Mouse (Mus musculus): ENCODE data around the gene Tspan14. TPM values are rescaled to one million over a fixed set of nuclear protein-coding genes. Genes with fewer than 3 reads are reported as not detected.

The Tspan14 gene
- total RNA-seq, 1 experiment from 2014 or later = 31.1 TPM

DNA sequence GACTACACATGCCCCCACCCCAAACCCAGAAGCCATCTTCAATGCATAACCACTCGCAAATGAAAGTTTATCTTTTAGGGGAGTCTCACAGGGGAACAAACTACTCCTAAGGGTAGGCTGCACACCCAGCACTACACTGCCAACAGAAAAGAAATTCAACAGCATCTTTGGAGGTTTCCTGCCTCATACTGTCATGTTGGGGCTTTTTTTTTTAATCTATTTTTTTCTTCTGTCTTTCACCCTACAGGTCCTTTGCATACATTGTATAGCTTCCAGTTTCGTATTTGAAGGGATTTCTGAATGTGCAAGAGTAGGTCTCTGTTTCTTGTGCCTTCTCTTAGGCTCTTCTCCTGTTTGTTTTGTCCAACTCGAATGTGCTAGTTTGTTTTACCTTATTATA is 14.3 kb downstream of the Tspan14 start:
- no peak for DNase-seq

DNA sequence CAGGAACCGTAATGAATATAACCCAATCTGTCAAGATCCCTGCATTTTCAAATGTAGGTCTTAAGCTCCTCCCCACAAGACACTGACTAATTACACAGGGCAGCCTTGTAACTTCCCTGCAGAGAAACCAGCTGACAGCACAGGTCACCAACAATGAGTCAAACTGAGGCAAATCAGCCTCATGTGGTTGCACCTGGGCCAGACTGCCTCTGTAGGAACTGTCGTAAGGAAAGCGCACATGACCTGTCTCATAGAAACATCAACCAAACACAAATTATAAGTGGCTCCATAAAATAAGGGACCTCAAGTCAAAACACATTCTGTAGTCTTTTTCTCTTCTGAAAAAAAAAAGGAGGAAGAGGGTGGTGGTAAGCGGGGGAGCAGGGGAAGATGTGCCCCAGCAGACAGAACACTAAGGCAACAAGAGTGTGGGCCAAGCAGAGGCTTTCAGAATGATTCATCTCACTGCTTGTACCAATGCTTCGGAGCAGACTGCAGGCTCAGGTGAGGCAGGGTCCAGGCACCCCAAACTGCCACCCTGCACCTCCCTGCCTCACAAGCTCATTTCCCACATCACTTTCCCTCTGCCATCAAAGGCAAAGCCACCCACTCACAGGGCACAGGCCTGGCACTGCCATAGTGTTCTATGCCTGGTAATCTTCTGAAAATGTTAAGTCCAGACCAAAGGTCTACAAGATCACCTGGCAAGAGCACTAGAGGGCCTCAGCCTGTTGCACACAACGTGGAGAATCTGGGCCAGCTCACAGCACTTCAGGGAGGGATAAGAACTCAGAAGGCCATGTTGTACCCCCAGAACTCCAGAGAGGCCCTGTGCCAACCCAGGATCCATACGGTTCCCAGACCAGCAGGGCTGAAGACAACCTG is 16.6 kb downstream of the Tspan14 start:
- DNase-seq = no peak

DNA sequence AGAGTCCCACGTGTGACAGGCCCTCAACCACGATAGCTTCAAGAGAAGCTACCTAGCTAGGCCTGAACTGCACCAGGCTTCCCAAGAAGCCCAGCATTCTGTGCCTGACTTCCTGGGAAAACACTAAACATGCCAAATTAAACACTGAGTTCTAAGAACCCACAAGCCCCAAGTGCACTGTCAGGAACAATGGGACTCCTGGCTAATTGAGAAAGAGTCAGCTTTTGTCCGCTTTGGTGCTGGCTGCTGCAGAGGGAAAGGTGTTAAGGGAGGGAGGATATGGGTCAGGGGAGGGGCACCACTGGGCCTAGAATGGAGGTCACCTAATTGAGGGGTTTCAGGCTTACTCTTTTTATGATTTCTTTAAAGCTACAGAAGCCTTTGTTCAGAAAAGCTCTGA is 17.6 kb downstream of the Tspan14 start:
- DNase-seq = no peak

DNA sequence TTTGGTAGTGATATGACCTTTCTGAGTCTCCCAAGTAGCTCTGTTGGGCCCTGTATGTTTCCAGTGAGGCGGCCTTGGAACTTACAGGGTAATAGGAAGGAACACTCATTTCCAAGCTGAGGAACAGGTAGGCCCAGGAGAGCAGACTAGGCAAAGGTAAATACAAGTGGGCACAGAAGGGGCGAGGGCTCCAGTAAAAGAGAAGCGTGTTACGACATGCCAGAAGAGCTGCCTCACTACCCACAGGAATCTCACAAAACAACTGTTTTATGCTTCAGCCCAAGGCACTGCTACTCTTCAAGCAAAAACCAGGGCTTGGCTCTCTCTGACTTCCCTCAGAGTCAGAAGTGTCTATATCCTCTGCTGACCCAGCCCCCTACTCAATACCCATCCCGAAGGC is 18.1 kb downstream of the Tspan14 start:
- no peak for DNase-seq

DNA sequence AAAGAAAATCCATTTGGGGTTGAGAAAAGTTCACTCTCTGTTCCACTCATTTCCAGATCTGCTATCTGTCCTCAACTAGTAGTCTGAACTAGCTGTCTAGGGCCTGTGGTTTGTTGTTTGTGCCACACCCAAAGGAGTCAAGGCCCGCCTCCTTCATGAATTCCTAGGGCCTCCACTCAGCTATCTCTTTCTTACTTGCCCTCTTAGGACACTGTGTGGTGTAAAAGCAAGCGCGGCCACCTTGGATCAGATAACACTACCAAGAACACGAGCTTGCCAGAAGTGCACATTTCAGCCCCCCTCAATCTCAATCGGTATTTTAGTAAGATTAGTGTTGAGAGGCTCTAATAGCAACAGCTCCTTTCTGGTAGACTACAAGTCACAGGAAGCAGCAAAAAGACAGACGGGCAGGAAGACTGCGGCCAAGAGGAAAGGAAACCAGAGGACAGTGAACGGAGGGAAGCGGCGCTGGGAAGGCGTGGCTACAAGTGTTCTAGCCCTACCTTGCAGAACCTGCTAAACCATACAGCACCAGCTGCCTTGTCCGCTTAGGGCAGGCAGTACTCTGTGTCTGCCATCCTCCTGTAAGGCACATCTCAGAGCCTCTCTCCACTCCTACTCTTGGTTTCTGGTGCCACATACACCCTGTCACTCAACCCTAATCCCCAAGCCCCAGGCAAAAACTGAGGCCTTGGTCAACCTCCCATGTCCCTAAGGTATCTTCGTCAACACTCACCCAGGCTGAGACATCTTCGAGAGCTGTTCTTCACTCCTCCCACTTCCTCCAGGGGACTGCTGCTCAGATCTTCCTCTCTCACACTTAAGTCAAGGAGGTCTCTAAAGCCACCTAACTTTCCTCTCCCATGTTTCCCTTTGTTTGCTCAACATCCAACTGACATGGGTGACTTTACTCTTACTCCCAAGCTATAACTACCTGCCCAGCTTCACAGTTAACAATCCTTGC is 18.9 kb downstream of the Tspan14 start:
- DNase-seq = no peak

DNA sequence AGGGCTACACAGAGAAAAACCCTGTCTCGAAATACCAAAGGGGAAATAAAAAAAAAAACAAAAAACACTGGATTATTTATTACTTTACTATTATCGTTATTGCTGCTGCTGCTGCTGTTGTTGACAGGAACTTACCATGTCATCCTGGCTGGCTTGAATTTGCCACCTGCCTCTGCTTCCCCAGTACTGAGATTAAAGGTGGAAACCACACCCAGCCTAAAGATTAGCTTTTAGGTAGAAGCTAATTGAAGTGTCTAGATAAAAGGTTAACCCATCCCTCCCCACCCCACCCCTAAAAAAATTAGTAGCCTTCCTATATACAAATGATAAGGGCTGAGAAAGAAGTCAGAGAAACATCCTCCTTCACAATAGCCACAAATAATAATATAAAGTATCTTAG is 22.8 kb downstream of the Tspan14 start:
- DNase-seq = no peak

DNA sequence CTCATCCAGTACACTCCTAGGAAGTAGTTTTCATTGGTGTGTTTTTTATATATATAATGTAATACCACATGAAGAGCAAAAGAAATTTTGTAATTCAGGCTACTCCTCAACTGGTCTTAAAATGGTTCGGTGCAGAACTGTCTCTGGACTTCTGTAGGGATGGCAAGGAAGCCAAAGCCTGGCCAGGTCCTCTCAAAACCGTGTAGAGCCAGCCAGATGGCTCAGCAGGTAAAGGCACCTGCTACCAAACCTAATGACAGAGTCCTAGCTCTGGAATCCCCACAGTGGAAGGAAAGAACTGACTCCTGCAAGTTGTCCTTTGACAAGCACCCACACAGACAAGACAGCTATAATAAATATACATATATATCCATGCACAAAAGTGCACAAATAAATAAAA is 24.2 kb downstream of the Tspan14 start:
- DNase-seq = no peak

DNA sequence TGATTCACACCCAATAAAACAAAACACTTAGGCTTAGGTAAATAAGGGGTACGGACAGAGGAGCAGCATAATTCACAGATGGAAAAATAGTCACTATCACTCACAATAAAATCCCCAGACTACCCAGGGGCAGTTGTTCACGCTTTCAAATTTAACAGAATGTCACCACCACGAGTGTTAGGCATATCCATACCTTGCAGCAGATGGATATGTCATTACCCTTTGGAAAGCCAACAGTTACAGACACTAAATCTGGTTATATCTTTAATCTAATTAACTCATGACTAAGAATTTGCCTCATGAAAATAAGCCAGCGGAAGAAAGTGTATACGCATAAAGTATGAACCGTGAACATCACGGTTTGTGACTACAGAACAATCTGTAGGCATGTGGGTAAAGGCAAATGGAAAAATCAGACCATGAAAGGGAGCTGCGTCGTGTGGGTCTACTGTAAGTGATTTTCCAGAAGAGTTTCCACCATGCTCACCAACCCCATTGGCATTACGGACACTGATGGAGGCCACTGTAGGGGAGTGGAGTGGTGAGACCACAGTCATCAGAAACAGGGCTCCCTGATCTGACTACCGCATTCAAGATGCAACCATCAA is 28.1 kb downstream of the Tspan14 start:
- DNase-seq = no peak

DNA sequence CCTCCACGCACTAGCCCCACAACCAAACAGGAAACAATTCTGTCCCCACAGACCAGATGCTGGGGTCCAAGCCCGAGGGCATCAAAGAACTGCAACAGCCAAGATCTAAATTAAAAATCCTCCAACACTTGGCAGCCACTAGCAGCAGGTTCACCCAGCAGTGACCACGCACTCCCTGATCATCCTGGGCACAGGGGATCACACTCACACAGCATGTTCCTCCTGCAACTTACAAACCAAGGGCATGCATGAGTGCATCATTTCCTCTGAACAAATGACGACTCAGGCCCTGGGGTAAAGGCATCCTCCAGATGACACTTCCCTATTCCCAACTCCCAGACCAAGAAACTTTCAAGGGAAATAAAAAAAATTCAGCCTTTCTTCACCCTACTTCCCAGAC is 29.6 kb downstream of the Tspan14 start:
- no peak for DNase-seq

DNA sequence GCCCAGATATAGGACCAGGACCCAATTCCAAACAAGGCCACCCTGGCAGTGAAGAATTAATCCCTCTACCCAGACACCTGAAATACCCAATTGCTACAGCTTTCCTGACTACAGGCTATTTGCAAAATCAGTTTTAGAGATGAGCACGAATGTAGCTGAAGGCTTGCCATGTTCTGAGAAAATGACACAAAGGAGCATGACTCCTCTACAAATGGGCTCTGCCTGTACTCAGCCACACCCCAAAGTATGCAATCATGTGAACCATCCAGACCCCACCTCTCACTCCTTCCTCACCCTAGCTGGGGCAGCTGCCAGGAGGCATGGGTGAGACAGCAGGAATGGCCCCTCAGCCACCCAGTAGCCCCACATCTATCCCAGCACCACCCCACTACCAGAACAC is 31.1 kb downstream of the Tspan14 start:
- DNase-seq = no peak

DNA sequence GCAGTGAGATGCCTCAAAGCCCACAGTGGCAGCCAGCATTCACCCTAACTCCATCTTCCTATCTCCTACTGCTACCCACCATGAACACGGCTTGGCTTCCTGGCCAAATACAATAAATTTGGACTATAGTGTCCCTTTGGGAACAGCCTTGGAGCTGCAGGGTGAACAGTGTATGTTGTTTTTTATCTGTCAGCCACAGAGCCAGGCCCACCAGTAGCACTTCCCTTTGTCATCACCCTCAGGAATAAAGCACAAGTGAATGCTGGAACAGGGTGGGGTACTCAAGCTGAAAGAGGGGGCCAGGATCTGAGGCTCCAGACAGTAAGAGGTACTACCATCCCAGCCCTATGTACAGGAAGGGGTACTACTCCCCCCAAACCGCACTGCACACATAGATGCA is 31.6 kb downstream of the Tspan14 start:
- DNase-seq = no peak

DNA sequence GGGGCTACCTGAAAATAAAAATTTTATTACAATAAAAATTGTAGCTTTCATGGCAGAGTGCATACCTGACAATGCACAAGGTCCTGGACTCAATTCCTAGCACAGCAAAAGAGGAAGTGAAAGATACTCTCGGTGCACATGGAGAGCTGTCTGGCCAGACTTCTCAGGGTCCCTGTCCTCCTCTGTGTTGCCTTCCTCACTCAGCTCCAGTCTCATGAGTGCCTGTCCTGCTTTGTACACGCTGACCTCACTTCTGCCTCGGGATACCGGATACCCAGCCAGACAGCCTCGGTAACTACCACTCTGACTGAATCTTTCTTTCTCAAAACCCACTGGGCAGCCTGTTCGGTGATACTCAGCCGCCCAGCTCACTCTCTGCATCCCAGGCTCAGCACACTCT is 33.3 kb downstream of the Tspan14 start:
- DNase-seq = no peak

DNA sequence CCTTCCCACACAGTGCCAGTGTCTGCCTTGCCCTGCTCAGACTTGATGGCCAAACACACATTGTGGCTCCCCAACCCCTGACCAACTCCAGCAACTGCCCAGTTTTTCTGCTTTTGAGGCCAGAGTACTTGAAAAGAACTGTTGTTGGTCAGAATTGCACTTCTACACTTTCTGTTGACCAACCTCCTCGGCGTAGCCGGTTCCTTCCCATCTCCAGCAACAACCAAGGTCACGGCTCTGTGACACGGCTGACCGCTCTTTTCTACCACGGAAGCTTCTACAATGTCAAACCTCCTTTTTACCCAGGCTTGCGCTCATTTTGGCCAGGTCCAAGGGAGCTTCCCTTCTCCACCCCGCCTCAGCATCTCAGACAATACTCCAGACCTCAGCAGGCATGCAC is 34.4 kb downstream of the Tspan14 start:
- DNase-seq = no peak

DNA sequence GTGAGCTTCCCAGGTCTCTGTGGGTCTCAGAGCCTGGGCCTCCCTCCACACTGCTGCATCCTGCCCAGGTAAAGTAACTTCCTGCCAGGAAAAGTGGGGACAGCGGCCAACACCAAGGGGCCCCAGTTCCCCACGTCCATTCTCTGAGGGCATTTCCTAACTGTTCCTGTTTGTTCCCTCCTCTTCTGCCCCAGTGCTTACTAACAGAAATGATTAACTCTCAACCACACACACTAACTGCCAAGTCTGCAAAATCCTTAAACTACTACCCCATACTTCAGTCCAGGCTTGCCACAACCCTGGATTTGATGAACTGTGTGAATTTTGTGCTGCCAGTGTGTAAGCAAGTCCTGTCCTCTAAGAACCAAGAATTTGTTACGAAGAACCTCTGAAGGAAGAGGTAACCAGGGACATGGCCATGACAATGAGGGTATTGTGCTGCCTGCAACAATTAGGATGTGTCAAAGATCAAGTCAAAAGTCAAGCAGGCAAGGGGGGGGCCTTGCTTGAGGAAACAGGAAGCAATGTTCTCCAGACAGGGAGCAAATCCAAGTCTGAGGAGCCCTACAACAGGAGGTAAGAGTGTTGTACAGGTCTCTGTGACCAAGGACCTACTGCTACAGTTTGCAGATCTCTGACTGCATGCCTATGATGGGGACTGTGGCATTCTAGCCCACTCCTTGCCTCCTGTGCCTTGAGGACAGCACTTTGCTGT is 35.3 kb downstream of the Tspan14 start:
- no peak for DNase-seq

DNA sequence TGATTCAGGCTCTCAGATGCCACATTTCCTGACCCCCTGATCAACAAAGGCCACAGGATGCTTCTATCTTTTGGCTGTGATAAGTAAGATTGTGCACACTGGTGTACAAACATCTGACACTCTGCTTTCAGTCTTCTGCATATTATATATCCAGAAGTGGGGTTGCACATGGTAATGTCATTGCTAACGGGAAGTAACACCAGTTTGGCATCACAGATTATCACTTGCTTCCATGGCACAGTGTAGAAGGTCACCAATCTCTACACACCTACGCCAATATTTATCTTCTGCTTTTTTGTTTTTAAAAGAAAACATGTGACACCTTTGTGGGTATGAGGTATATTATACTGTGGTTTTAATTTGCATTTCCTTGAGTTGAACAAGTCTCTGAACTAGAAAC is 36.7 kb downstream of the Tspan14 start:
- no peak for DNase-seq

DNA sequence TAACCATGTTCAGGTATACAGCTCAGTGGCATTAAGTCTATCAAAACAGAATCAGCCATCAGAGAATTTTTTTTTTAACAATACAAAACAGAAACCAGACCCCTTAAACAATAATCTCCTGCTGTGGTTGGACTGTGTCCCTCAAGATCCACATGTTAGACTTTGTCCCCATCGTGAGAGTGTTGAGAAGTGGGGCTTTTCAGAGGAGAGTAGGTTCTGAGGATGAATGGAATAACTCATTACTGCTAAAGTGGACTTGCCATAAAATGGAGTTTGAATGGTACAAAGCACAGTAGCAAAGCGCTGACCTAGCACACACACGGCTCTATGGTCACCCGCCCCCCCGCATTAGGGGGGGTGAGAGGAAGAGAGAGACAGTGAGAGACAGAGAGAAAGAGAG is 37.7 kb downstream of the Tspan14 start:
- DNase-seq = no peak

DNA sequence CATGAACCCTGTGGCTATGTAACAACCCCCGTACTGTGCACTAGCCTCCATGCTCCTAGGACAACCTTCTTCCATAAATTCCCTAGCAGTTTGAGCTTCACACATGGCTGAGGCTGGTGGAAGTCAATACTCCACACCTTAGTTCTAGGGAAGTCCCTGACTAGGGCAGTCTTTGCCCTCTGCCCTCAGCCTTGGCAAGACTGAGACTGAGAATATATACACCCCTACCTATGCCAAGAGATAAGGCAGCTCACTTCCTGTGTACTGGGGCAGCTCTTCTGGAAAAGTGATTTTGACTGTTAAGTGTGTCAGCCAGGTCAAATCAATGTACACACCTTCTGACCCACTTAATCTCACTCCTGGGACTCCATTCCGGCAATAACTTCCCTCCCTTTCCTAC is 39.6 kb downstream of the Tspan14 start:
- no peak for DNase-seq

DNA sequence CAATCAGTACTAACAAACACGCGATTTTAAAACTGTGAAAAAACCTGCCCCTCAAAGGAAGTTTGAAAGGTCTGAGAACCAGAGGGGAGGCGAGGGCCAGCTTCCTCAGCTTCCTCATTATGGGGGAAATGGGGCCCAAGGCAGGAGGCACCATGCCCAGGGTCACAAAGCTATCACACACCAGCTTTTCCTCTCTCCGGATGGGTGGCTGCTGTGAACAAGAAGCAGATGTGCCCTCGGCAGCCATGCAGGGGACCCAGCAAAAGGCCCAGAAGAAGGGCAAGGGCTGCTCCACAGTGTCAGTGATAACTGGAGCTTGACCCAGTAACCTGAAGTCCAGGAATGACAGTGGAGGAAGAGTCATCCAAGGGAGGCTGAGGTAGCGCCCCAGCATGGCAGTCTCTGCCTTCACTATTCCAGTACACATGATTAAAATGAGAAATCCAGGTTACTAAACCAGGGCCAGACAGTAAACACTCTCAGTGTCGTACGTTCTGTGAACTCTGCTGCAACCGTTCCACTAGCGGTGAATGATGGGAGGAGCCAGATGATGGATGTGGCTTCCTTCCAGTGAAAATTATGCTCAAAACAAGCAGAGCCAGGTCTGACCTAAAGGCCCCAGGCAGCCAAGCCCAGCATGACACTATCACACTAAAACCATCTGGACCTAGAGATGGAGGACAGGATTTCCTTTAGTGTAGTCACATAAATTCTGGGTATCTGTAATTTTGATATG is 42.1 kb downstream of the Tspan14 start:
- no peak for DNase-seq

DNA sequence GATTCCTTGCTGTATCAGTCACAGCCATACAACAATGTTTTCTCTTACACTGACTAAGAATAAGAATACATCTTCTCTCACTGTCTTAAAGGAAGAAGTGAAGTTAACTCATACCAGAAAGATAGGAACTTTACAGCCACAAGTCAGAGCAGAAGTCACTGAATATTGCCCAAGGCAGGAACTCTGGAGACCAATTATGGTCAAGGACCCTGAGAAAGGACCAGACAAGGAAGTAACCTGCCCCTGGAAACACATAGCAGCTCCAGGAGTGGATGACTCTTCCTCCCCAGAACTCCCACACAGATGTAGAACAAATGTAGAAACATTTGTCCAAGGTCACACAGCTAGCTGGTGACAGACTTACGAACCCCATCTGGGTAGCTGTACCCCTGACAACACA is 45.4 kb downstream of the Tspan14 start:
- DNase-seq = no peak

DNA sequence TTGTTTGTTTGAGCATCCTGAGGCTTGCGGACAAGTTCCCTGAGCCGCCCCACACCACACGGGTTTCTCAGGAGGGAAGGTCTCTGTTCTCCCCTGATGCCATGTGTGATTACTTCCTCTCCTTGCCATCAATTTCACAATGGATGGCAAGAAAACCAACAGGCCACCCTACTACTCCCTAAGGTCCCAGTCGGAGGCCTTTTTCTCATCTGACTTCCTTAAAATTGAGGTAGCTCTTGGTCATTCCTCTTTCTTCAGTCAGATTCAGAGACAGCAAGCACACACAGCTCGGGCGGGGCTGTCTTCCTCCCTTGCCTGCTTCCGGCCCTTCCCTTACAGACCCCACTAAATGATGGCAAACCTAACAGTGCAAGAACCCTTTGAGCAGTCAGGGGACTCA is 47.1 kb downstream of the Tspan14 start:
- no peak for DNase-seq

DNA sequence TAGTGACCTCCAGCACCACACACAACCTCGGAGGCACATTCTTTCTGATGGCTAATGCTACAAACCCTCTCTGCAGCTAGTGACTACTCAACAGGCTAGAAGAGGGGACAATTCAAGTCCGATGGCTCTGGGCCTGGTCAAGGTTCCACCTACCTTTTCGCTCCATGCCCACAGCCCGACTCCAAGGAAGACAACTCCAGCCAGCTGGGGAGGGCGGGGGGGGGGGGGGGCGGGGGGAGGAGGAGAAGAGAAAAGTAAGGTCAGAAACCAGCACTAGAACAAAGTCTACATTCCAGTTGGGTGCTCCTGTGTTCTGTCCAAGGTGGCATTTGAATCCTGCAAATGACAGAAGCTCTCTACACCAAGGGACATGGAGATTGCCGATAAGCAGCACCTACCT is 48.1 kb downstream of the Tspan14 start:
- no peak for DNase-seq

DNA sequence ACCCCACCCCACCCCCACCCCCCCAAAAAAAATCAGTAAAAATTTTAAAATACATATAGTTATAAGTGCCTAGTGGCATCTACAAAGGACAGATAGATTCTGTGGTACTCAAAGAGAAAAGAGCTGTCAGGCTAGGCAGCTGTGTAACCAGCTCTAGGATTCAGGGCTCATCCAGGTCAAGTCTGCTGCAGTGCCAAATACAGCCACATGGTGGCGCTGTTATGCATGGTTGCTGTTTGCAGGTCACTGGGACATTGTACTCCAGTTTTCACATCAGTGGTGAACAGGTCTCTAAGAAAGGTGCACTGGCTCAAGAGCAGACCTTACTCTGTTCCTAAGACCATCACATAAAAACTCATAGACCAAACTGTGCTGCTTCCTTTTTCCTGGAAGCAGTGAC is 49.0 kb downstream of the Tspan14 start:
- DNase-seq = peak; percentile 90
